Mouse (Mus musculus): ENCODE results near the gene Stox2. TPM values are rescaled to one million over a fixed set of nuclear protein-coding genes. Genes with fewer than 3 reads are reported as not detected.

The Stox2 gene
- polyA plus RNA-seq, 2 experiments = 0.06 to 0.11 TPM

- Histone ChIP-seq H3K36me3 (replicated peaks; ENCODE audit: control insufficient read depth, insufficient read depth, low read depth) (no peaks in the 10 kb centered on the region), H3K4me2 (ENCODE audit: low read depth) (no peak overlapping the region), H3K4me1 (replicated peaks; ENCODE audit: control insufficient read depth in 2 of 2, insufficient read depth in 2 of 2, low read length in 1 of 2) (no peaks in the 10 kb centered on the region), H3K27ac (no peak overlapping the region), H3K9ac (replicated peaks) (no peak overlapping the region), H3K27me3 (ENCODE audit: control insufficient read depth, insufficient read depth, low read length) (no peaks in the 10 kb centered on the region), H3K4me3 (ENCODE audit: insufficient read depth in 1 of 2, low read depth in 2 of 2, low read length in 2 of 2) (no peak overlapping the region), H3K9me3 (ENCODE audit: control insufficient read depth, low read length) (no peaks in the 10 kb centered on the region)
- 69% methylated on average over 7 of the region's 7 CpGs for whole genome bisulfite sequencing (ENCODE audit: insufficient replicate concordance)
- DNase-seq (ENCODE audit: low read depth in 3 of 3, low spot score in 3 of 3) (no peak), ATAC-seq (ENCODE audit: insufficient read depth) (no peak)
- TF ChIP-seq CTCF (IDR thresholded peaks at IDR 0.05; ENCODE audit: low read depth) = no peak
Measured at GRCm38 (mm10) chr8:47173823-47174222, 272.3 kb downstream of the Stox2 start.

- H3K4me1 ChIP-seq (replicated peaks; ENCODE audit: control insufficient read depth in 2 of 2, insufficient read depth in 2 of 2, low read length in 1 of 2) = no peaks in the 10 kb centered on the region
- ATAC-seq (ENCODE audit: insufficient read depth) (no peak), DNase-seq (ENCODE audit: low read depth in 3 of 3, low spot score in 3 of 3) (no peak)
- H3K36me3 ChIP-seq (replicated peaks; ENCODE audit: control insufficient read depth, insufficient read depth, low read depth) = no peaks in the 10 kb centered on the region
- no peak overlapping the region for H3K4me2 ChIP-seq (ENCODE audit: low read depth)
- H3K4me3 ChIP-seq (ENCODE audit: insufficient read depth in 1 of 2, low read depth in 2 of 2, low read length in 2 of 2) = no peak overlapping the region
- no peaks in the 10 kb centered on the region for H3K9me3 ChIP-seq (ENCODE audit: control insufficient read depth, low read length)
- H3K9ac ChIP-seq (replicated peaks) = no peak overlapping the region
- no peaks in the 10 kb centered on the region for H3K27me3 ChIP-seq (ENCODE audit: control insufficient read depth, insufficient read depth, low read length)
- no peak overlapping the region for H3K27ac ChIP-seq
- TF ChIP-seq EP300 (IDR thresholded peaks at IDR 0.05; ENCODE audit: low read depth) (no peak), CTCF (IDR thresholded peaks at IDR 0.05; ENCODE audit: low read depth) (no peak)
- WGBS (ENCODE audit: insufficient replicate concordance) = 62% methylated on average over 10 of the region's 10 CpGs
Measured at GRCm38 (mm10) chr8:47172848-47173247, 273.3 kb downstream of the Stox2 start.

- TF ChIP-seq EP300 (IDR thresholded peaks at IDR 0.05; ENCODE audit: low read depth) = no peak
- TF ChIP-seq CTCF (IDR thresholded peaks at IDR 0.05; ENCODE audit: low read depth) = no peak
- Histone ChIP-seq H3K4me2 (ENCODE audit: low read depth) (no peak overlapping the region), H3K9me3 (ENCODE audit: control insufficient read depth, low read length) (no peaks in the 10 kb centered on the region), H3K27me3 (ENCODE audit: control insufficient read depth, insufficient read depth, low read length) (no peaks in the 10 kb centered on the region), H3K27ac (no peak overlapping the region), H3K9ac (replicated peaks) (no peak overlapping the region), H3K36me3 (replicated peaks; ENCODE audit: control insufficient read depth, insufficient read depth, low read depth) (no peaks in the 10 kb centered on the region), H3K4me1 (replicated peaks; ENCODE audit: control insufficient read depth in 2 of 2, insufficient read depth in 2 of 2, low read length in 1 of 2) (no peaks in the 10 kb centered on the region), H3K4me3 (ENCODE audit: insufficient read depth in 1 of 2, low read depth in 2 of 2, low read length in 2 of 2) (no peak overlapping the region)
- ATAC-seq (ENCODE audit: insufficient read depth) = no peak
- no peak for DNase-seq (ENCODE audit: low read depth in 3 of 3, low spot score in 3 of 3)
- 47% methylated on average over 3 of the region's 3 CpGs for WGBS (ENCODE audit: insufficient replicate concordance)
Measured at GRCm38 (mm10) chr8:47160688-47161087, 285.5 kb downstream of the Stox2 start.

GRCm38 (mm10) chr8:47154521-47154920, 291.6 kb downstream of the Stox2 start:
- DNase-seq (ENCODE audit: low read depth in 3 of 3, low spot score in 3 of 3) (no peak), ATAC-seq (ENCODE audit: insufficient read depth) (no peak)
- Histone ChIP-seq H3K36me3 (replicated peaks; ENCODE audit: control insufficient read depth, insufficient read depth, low read depth) (no peaks in the 10 kb centered on the region), H3K9me3 (ENCODE audit: control insufficient read depth, low read length) (no peaks in the 10 kb centered on the region), H3K27ac (no peak overlapping the region), H3K4me3 (ENCODE audit: insufficient read depth in 1 of 2, low read depth in 2 of 2, low read length in 2 of 2) (no peak overlapping the region), H3K9ac (replicated peaks) (no peak overlapping the region), H3K4me2 (ENCODE audit: low read depth) (no peak overlapping the region), H3K4me1 (replicated peaks; ENCODE audit: control insufficient read depth in 2 of 2, insufficient read depth in 2 of 2, low read length in 1 of 2) (no peaks in the 10 kb centered on the region), H3K27me3 (ENCODE audit: control insufficient read depth, insufficient read depth, low read length) (no peaks in the 10 kb centered on the region)
- peak; percentile 40 for TF ChIP-seq CTCF (IDR thresholded peaks at IDR 0.05; ENCODE audit: low read depth)
- no peak for TF ChIP-seq EP300 (IDR thresholded peaks at IDR 0.05; ENCODE audit: low read depth)
- WGBS (ENCODE audit: insufficient replicate concordance) = 67% methylated on average over 2 of the region's 2 CpGs

GRCm38 (mm10) chr8:47145258-47145657, 300.9 kb downstream of the Stox2 start:
- TF ChIP-seq EP300 (IDR thresholded peaks at IDR 0.05; ENCODE audit: low read depth) = no peak
- no peak for TF ChIP-seq CTCF (IDR thresholded peaks at IDR 0.05; ENCODE audit: low read depth)
- WGBS (ENCODE audit: insufficient replicate concordance) = 68% methylated on average over 9 of the region's 9 CpGs
- no peaks in the 10 kb centered on the region for H3K4me1 ChIP-seq (replicated peaks; ENCODE audit: control insufficient read depth in 2 of 2, insufficient read depth in 2 of 2, low read length in 1 of 2)
- H3K4me3 ChIP-seq (ENCODE audit: insufficient read depth in 1 of 2, low read depth in 2 of 2, low read length in 2 of 2) = no peak overlapping the region
- H3K27ac ChIP-seq = no peak overlapping the region
- no peaks in the 10 kb centered on the region for H3K36me3 ChIP-seq (replicated peaks; ENCODE audit: control insufficient read depth, insufficient read depth, low read depth)
- no peak overlapping the region for H3K4me2 ChIP-seq (ENCODE audit: low read depth)
- no peaks in the 10 kb centered on the region for H3K27me3 ChIP-seq (ENCODE audit: control insufficient read depth, insufficient read depth, low read length)
- no peak for DNase-seq (ENCODE audit: low read depth in 3 of 3, low spot score in 3 of 3)
- no peak for ATAC-seq (ENCODE audit: insufficient read depth)
- H3K9ac ChIP-seq (replicated peaks) = no peak overlapping the region
- no peaks in the 10 kb centered on the region for H3K9me3 ChIP-seq (ENCODE audit: control insufficient read depth, low read length)
